In the genomic region with DNA sequence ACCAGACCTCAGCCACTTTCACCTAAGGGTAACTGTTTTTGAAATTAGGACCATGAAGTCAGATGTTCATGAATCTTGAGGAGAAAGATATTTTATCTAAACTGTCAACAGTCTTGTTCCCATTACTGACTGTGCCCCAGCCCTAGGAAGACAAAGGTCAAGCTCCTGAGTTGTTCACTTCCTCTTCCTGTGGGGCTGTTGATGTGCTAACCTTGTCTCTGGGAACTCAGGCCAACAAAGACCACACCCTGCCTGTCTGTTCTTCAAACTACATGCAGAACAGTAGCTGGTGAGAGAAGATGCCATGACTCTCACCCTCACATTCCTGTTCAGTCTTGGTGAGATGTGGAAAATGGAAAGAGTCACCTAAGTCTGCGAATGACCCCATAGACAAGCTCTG, we compare ENCODE assay signal across 32 mouse cellular contexts. TPM values are rescaled to one million over a fixed set of nuclear protein-coding genes. Genes with fewer than 3 reads are reported as not detected.
"Had no signal": no experiment of that assay in that cellular context is flagged by ENCODE, and none has a peak within 500 bp of the region (broad histone marks: within the 10 kb centered on the region; RNA-seq: fewer than 3 reads in every experiment).

No protein-coding gene starts in this region.

- DNase-seq: gastrocnemius, postnatal 25 days; heart, adult 11 months; heart, adult 2 months; heart, postnatal 14 days; heart, postnatal 36 days; kidney, adult 11 months; kidney, adult 2 months; kidney, adult 9 months; kidney, postnatal 14 days; kidney, postnatal 36 days; layer of hippocampus, adult 9-11 months; layer of hippocampus, postnatal 36 days; left cerebral cortex, postnatal 4 days had no signal

- ATAC-seq: forebrain, embryonic 16.5 days; hindbrain, postnatal 0 days; intestine, embryonic 16.5 days had no signal

- H3K36me3 ChIP-seq: heart, embryonic 13.5 days; heart, embryonic 15.5 days; hindbrain, embryonic 13.5 days; hindbrain, embryonic 15.5 days; kidney, embryonic 15.5 days; limb, embryonic 13.5 days had no signal

- H3K4me3 ChIP-seq: heart, adult 2 months; heart, embryonic 13.5 days; heart, embryonic 15.5 days; hindbrain, embryonic 13.5 days; hindbrain, embryonic 15.5 days; kidney, embryonic 15.5 days; limb, embryonic 13.5 days had no signal

- H3K9me3 ChIP-seq: heart, embryonic 15.5 days; hindbrain, embryonic 15.5 days; kidney, embryonic 15.5 days; limb, embryonic 13.5 days had no signal

- H3K27me3 ChIP-seq: heart, embryonic 13.5 days; heart, embryonic 15.5 days; hindbrain, embryonic 13.5 days; hindbrain, embryonic 15.5 days; kidney, embryonic 15.5 days; limb, embryonic 13.5 days had no signal

- H3K9ac ChIP-seq: heart, embryonic 13.5 days; heart, embryonic 15.5 days; hindbrain, embryonic 13.5 days; hindbrain, embryonic 15.5 days; kidney, embryonic 15.5 days; limb, embryonic 13.5 days had no signal

- H3K4me2 ChIP-seq: heart, embryonic 11.5 days; heart, embryonic 13.5 days; heart, embryonic 15.5 days; hindbrain, embryonic 13.5 days; hindbrain, embryonic 15.5 days; kidney, embryonic 15.5 days; limb, embryonic 13.5 days had no signal

- H3K4me1 ChIP-seq: heart, embryonic 13.5 days; heart, embryonic 15.5 days; hindbrain, embryonic 13.5 days; hindbrain, embryonic 15.5 days; kidney, embryonic 15.5 days; limb, embryonic 13.5 days had no signal

- H3K27ac ChIP-seq: heart, adult 2 months; heart, embryonic 13.5 days; heart, embryonic 15.5 days; hindbrain, embryonic 13.5 days; hindbrain, embryonic 15.5 days; hindbrain, postnatal 0 days; kidney, embryonic 15.5 days; kidney, postnatal 0 days; limb, embryonic 13.5 days had no signal

RNA-seq across cellular contexts. Expression of a gene that starts 30.4 kb away (rescaled TPM):
- total RNA-seq: gastrocnemius, adult 18-20 months; gastrocnemius, adult 8-10 months; hematopoietic stem cell, adult 5-6 weeks; hindbrain, postnatal 0 days; layer of hippocampus, postnatal 14 days; layer of hippocampus, postnatal 36 days; left cerebral cortex, postnatal 10 days; left cerebral cortex, postnatal 25 days; left cerebral cortex, postnatal 4 days had no signal
- polyA plus RNA-seq: forebrain, embryonic 16.5 days; heart, embryonic 11.5 days; heart, embryonic 13.5 days; hindbrain, embryonic 11.5 days; hindbrain, embryonic 13.5 days; hindbrain, embryonic 15.5 days; limb, embryonic 11.5 days had no signal

RNA-seq across cellular contexts. Expression of a gene that starts 42.5 kb away (rescaled TPM):
- total RNA-seq: hematopoietic stem cell, adult 5-6 weeks had no signal
